Mouse (Mus musculus) fibroblast of lung, adult 2 months (primary cell): ENCODE data around the gene Hnrnpl.
A peak's percentile ranks its signal among the peaks of the same experiment; 100 is the strongest.

Experiments
- DNase-seq: peaks from one replicate; pipeline ENCODE4 v3.0.0-alpha.2; 2011; ENCODE audit warnings: low read depth

Gene Hnrnpl

DNA sequence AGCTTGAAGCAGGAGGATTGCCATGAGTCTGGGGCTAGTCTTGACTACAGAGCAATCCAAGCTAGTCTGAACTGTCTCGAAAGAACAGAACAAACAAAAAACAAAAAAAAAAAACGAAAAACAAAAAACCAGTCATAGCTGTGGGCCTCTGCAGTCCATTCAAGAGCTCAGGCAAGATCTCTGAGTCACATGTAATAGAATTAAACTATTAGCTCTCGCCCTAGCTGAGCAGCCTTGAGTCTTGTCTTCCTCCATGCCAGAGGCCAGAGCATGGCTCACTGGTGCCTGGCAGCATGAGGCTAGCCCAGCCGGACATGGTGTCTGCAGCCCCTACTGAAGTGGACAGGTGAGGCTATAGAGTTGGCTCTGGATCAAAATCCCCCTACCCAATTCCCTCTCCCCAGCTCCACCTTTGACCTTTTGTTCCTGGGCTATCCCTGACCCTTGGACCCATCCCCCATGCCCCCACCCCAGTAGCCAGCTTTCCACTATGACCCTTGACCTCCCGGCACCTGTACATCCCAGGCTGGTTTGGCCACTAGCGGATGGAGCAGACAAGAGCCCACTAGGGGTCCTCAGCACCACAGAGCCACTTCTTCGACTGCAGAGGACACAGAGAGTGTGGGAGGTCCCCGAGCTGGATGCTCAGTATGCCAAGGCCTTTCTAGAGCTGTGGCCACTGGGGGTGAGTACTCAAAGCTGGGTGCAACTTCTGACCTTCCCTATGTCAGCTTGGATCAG lies 18.1 kb upstream of the Hnrnpl start:
- DNase-seq = no peak

DNA sequence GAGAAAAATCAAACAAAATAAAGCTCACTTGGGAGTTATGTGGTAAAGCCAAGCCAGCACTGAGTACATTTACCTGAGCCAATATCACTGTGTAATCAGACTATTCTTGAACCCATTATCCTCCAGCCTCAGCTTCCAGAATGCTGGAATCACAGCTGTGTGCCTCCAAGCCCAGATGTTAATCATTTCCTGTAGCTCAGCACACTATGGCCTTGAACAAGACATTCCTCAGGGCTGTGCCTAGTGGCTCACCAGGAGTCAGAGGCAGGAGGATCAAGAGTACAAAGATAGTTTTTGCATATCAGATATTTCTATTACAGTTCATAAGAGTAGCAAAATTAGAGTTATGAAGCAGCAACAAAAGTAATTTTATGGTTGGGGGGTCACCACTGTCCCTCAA lies 16.6 kb upstream of the Hnrnpl start:
- no peak for DNase-seq

DNA sequence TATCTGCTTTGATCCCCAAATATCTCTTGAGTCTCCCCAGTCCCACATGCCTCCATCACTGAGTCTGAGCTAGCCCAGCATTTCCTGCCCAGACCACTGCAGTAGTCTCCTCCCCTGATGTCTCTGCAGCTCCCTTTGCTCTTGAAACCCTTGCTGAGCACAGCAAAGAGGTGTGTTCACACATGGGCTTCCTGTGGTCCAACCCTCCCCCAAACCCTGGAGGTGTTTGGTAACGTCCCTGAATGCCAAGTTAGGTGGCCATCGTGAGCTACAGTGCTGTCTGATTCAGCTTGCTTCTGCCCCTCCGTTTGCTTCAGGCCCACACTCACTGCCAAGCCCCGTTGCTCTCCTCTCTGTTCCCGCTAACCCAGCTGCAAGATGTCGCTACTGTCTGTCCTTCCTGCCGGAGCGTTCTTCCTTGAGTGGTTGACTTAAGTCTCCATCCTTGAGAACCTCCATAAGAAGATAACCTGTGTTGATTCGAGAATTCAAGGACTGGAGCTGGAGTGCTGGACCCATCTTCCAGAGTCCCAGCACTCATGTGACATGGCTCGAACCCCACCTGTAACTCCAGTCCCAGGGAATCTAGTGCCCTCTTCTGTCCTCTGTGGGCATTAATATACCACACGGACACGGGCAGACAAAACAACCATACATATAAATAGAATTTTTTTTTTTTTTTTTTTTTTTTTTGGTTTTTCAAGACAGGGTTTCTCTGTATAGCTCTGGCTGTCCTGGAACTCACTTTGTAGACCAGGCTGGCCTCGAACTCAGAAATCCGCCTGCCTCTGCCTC lies 15.8 kb upstream of the Hnrnpl start:
- DNase-seq = no peak

DNA sequence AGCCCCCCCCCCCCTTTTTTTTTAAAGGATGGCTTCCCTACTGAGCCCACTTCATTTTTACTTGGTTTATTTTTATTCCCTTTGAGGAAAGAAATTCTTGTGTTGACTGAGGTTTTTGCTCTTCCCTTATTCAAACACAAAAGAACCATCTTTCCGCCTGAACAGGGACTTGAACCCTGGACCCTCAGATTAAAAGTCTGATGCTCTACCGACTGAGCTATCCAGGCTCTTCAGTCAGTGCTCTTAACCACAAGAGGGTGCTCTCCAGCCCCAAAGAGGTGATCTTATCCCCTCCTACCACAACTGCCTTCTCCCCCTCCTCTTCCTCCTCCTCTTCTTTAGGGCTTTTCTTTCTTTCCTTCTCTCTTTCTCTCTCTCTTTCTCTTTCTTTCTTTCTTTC lies 14.5 kb upstream of the Hnrnpl start:
- no peak for DNase-seq

DNA sequence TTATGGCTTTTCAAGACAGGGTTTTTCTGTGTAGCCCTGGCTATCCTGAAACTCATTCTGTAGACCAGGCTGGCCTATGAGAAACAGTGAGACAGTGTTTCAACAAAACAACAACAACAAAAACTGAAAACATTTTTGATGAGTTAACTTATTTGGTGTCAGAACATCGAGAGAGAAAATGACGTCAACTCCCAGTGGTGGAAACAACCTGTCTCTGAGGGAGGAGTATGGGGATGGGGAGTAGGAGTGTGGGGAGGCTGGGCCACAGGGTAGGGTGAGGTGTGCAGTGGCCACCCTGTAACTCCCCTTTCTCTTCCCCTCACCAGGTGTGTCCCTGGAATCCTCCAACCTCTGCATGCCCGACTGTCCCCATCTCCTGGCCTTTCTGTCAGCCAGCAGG lies 13.8 kb upstream of the Hnrnpl start:
- no peak for DNase-seq

DNA sequence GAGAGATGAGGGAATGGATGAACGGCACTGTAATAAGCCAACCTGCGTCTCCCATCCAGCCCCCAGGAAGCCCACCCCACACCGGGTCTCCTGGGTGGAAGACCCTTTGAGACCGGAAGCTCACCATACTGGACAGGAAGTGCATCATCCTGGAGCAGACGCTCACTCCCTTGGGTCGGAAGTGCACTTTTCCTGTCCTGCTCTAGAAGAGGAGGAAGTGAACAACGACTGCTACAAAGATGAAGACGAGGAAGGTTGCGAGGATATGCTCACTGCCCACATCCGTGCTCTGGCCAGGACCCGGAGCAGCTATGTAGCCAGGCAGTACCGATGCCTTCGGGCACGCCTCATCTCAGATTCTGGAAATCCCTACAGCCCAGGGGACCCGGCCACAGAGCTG lies 12.5 kb upstream of the Hnrnpl start:
- DNase-seq = no peak

DNA sequence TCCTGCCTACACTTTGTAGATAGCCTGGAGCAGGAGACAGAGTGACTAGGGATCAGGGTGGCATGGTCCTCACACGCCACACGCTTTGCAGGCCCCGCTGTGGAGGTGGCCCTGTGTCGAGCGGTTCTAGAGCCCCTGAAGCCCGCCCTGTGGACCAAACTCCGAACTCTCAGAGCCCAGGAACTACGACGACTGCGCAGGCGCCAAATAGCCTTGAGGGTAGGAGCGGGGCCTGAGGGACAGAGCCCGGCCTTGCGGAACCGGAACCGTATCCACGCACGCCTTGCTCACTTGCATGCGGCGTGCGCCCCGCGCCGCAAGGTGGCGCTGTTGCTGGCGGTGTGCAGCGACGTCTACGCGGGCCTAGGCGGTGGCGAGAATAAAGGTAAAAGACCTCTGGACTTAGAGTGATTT lies 11.8 kb upstream of the Hnrnpl start:
- no peak for DNase-seq

DNA sequence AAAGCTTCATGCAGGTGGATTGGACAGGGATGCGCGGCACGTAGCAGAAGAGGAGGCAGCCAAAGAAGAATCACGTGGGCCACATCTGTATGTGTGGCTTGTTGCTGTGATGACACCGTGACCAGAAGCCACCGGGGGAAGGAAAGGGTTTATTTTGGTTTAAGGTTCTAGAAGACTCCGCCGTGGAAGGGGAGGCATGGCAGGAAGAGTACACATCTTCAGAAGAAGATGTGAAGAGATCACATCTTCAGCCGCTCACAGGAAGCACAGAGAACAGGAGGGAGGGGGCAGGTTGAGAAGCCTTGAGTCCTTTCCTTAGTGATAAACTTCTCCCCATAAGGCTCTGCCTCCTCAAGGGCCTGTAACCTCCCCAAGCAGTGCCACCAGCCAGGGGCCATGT lies 8.3 kb upstream of the Hnrnpl start:
- DNase-seq = no peak

DNA sequence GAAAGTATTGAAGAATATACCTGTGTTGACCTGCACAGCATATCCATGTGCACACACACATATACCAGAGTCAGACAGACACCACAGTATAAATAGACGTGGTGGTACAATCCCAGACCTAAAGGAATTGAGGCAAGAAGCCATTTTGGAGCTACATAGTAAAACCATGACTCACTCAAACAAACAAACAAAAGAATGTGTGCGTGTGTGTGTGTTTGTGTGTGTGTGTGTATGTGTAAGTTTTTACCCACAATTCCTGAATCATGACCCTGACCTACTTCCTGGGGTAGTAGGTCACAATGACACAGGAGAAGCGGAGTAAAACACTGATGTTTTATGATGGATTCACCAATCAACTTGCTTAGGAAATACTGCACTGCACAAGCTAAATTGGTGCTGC lies 6.9 kb upstream of the Hnrnpl start:
- no peak for DNase-seq

DNA sequence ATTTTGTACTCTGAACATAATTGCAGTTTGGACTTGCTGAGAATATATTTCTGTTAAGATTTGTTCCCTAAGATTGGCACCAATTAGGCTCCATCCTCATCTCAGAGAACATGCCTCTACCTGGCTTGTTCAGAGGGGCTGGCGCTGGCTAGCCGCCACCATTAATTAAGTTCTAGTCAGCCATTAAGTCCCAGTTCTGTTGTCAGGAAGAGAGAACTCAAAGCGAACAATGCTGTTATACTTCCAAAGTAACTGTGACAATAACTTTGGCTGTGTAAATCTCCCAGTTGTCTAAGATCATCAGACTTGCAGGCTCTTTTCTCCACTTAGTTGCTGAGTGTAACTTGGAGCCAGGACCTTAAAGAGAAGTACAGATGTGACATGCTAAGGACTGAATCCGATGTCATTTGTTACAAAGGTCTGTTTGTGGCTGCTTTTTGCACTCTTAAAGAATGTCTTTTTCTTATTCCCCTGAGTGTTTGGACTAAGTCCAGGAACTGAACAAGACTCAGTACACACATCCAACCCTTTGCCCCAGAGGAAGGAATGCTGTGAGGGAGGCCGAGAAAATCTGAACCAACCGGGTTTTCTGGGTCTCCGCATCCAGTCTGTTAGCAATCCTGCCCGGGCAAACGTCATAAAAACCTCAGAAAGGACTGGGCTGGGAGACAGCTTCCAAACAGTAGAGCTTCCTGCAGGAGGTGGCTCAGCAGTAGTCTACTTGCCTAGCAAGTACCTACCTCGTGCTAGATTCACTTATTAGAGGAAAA lies 6.3 kb upstream of the Hnrnpl start:
- DNase-seq = peak; percentile 89

DNA sequence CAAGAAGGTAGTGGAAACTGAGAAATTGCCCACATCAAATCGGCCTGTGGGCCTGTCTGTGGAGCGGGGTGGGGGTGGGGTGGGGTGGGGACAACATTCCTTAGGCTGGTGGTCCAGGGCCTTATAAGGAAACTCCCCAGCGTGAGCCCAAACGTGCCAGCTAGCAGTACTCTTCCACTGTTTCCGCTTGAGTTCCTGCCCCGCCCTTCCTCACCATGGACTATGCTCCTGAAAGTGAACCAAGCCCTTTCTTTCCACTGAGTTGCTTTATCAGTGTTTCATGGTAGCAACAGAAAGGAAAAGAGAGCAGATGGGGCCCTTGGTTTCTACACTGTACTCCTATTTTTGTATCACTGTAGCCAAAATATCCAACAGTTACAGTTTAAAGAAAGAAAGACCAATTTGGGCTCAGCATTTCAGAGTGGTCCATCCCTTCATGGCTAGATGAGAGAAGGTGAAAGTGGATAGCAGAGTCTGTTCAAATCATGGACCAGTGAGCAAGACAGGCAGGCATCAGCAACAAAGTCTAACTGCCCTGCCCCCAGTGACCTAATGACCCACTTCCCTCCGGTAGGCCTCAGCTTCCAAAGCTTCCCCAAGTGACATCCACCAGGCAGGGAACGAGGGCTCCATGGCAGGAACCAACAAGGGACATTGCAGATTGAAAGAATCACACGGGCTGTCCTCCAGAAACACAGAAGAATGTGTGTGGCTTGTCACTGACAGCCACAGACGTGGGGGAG lies 5.3 kb upstream of the Hnrnpl start:
- no peak for DNase-seq

DNA sequence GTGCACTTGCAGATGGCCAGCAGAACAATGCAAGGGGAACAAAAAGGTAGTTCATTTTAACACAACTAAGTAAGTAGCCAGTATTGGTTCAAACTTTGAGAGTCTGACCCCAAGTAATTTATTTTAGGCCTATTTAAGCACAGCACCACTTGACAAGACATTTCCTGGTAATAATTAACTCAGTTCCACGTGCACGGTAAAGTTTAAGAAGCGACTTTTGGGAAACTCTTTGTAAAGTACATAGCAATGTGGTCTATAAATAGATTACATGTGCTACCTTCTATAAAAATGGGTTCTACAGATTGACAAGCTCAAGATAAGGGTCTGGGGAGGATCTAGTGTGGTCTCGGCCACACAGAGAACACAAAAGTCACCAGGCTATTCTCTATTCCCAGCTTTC lies 4.6 kb upstream of the Hnrnpl start:
- DNase-seq = no peak

DNA sequence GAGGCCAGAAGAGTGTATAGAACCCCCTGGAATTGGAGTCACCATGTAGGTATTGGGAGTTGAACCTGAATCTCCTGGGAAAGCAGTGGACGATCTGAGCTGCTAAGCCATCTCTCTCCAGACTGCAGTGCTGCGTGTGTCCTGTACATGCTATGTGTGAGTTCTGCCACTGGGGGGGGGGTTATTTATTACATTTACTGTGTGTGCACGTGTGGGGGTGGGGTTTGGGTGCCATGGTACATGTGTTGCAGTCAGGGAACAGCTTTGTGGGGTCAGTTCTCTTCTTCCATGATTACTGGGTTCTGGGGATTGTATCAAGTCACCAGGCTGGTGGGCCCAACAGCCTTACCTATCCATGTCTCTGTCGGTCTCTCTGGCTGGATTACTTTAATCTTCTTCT lies 1.5 kb upstream of the Hnrnpl start:
- DNase-seq = no peak

DNA sequence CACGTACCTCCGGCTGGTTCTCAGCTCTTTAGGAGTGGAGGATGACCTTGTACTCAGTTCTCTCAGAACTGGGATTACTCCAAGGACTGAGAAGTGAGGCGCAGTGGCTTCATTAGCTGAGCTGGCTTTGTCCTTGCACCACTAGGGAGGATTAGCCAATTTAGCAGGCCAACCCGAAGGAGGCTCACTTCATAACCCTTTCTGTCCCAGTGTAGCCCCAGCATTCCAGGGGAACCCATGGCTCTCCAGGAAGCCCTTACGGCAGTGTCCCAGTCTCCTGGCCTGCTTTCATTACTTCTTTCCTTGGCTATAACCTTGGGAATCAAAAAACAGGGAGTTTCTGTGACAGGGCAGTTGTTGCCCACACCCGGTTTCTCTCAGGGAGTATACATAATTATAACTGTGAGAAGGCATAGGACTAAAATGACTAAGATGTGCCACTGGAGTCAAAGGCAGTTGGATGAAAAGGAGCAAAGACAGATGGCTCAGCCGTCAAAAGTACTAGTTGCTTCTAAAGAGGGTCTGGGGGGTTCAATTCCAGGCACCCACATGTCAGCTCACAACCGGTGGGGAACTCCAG lies 610 bp upstream of the Hnrnpl start:
- no peak for DNase-seq

DNA sequence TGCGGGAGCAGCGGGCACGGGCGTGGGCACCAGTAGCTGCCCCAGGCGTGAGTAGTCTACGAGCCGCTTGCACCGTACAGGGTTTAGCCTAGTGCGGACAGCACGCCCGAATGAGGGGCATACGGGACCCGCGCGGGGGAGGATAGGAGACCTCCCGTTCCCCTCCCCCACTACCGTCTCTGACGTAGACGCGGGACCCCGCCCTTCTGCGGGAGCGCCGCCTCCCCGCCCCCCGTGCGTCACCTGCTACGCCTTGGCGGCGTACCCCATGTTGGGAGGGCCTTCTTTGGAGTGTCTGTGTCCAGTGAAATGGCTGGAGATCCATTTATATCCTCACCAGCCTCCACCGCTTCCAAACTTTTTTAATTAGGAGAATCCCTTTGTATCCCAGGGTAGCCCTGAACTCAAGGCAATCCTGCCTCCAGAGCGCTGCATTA lies 634 bp downstream of the Hnrnpl start:
- DNase-seq = no peak

DNA sequence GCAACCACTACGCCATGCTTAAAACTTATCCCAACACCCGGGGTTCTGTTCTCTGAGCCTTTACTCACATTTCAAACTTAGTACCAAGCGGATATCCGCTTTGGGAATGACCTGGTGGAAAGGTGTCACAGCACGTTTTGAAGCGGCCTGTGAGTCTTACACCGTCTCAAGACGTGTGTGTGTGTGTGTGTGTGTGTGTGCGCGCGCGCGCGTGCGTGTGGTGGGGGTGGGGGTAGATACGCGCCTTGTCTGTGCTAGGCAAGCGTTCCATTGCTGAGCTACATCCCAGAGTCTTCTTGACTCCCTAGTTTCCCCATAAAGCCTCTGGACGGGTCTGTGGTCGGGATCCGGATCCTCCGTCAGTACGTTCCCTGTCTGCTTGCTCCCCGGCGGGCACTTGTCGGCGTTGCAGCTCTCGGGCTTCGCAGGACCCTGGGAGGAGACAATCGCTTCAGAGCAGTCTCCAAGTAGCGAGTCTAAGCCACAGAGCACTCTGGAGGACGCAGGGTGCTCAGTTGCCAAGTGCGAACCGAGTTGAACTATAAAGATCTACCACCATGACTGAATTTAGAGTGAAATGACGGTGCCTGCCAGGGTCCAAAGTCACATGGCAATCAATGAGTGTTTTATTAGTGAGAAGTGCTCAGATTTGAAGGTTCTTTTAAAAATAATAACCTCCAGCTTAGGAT lies 1.2 kb downstream of the Hnrnpl start:
- DNase-seq = no peak

DNA sequence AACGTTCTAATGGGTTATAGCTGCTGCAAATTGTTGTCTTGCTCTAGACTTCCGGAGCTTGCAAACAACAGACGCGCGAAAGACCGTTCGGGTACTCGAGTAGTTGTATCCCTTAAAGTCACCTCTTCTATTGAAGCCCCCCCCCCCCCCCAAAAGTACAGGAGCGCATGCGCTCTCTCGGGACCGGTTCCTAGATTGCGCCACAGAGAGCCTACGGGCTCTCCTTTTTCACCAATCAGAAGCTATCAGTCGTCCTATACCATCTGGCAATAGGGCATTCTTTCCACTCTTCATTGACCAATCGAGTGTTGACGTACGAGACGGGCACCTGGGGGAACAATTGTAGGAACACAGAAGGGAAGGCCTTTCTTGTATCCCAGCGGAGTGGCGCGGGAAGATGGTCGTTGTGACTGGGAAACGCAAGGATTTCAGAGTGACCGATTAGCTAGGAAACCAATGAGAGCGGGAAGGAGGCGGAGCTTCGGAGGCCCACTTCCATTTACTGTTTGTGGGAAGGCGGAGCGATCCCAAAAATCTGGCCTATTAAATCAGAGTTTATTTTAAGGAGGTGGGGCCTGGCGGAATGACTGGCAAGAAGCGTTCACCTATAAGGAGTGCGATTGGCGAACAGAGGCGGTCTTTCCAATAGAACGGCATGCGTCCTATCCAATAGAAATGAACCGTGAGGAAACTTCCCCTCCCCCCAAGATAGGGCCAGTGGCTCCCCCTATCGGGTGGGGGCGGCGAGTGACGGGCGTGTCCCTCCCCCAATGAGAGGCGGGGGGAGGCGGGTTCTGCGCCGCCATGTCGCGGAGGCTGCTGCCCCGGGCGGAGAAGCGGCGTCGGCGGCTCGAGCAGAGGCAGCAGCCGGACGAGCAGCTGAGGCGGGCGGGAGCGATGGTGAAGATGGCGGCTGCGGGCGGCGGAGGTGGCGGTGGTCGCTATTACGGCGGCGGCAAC lies 2.0 kb downstream of the Hnrnpl start:
- peak; percentile 99 for DNase-seq

DNA sequence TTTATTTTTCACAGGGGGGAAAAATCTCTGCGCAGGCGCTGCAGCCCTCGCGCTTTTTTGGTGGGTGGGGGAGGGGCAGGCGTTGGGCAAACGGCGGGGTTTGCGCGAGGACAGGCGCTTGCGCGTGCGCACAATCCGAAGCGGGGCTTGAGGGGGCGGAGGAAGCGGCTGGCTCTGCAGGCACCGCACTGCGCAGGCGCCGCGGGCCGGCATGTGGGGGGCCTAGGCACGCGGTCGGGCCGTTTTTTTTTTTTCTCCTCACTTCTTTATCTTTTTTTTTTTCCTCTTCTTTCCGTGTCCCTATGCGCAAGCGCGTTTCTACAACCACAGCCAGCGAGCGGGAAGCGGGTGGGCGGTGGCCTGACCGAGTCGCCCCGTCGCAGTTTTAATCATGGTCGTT lies 2.9 kb downstream of the Hnrnpl start:
- no peak for DNase-seq

DNA sequence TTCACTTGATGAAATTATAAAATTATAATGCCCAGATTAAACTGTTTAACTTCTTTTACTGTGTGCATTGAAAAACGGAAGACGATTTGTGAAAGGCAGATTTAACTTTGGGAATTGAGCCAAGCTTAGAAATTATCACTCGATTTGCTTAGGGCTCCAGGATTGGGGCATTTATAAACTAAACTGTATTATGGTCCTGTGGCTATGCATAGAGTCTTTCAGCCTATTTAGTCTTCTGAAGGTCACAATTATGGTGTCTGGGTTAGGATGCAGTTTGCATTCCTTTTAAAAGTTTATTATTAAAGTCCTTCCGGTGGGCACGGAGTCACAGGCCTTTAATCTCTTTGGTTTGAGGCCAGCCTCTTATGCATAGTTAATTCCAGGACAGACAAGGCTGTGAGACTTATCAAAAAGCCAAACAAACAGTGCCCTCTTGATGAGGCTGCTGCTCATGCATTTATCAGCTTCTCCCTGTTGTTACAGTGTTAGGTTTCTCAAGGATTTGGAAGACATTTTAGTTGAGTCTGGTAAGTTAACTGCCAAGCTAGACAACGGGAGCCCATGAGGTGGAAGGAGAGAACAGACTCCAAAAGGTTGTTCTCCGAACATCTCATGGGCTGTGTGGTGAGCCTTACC lies 3.4 kb downstream of the Hnrnpl start:
- DNase-seq = no peak

DNA sequence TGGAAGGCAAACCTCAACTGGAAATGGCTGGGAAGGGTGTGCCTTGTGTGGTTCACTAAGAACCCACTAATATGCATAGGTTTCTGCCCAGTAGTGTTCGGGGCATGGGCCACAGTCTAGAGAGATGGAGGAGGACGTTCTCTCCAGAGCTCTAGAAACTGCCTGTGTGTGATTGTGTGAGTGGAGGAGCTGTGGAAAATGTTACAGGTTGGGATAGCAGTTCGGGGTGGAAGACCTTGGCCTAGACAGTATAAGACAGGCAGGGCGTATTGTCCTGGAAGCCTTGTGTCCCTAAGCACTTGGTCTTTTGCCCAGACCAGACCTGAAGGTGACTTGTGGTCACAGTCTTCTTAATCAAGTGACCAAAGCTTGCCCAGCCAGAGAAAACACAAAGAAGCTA lies 4.1 kb downstream of the Hnrnpl start:
- DNase-seq = no peak
